8 mouse cellular contexts compared by ENCODE assay signal in genomic region chr13:63572453-63573255, GRCm38 (mm10). TPM values are rescaled to one million over a fixed set of nuclear protein-coding genes. Genes with fewer than 3 reads are reported as not detected.
A peak's percentile ranks its signal among the peaks of the same experiment; 100 is the strongest.
DNase-seq lines count a peak whose midpoint lies in the region; ATAC-seq lines count a peak whose summit lies in the region.

No protein-coding gene starts in this region.

- peak overlapping the region; percentile 68 for H3K4me3 ChIP-seq in embryonic facial prominence, embryonic 13.5 days
- peak overlapping the region; percentile 73 for H3K4me3 ChIP-seq in hindbrain, embryonic 16.5 days (ENCODE audit: low read length)
- peak overlapping the region; percentile 55 for H3K4me3 ChIP-seq in limb, embryonic 15.5 days
- peak overlapping the region; percentile 68 for H3K4me3 ChIP-seq in neural tube, embryonic 15.5 days (replicated peaks)

- no peaks in the 10 kb centered on the region for H3K36me3 ChIP-seq in embryonic facial prominence, embryonic 13.5 days
- H3K36me3 ChIP-seq in hindbrain, embryonic 16.5 days (ENCODE audit: control insufficient read depth, insufficient read depth, low read length) = no peaks in the 10 kb centered on the region
- no peaks in the 10 kb centered on the region for H3K36me3 ChIP-seq in limb, embryonic 15.5 days
- H3K36me3 ChIP-seq in neural tube, embryonic 15.5 days = no peaks in the 10 kb centered on the region

- WGBS in embryonic facial prominence, embryonic 13.5 days = under 1% methylated on average over 67 of the region's 67 CpGs
- under 1% methylated on average over 63 of the region's 67 CpGs for WGBS in hindbrain, embryonic 16.5 days
- WGBS in limb, embryonic 15.5 days = under 1% methylated on average over 65 of the region's 67 CpGs
- WGBS in neural tube, embryonic 15.5 days = under 1% methylated on average over 67 of the region's 67 CpGs

- H3K4me1 ChIP-seq in embryonic facial prominence, embryonic 13.5 days = peaks cover 34% of the 10 kb centered on the region
- peaks cover 13% of the 10 kb centered on the region for H3K4me1 ChIP-seq in hindbrain, embryonic 16.5 days (ENCODE audit: control insufficient read depth, insufficient read depth, low read depth, low read length)
- peaks cover 36% of the 10 kb centered on the region for H3K4me1 ChIP-seq in limb, embryonic 15.5 days
- H3K4me1 ChIP-seq in neural tube, embryonic 15.5 days = peaks cover 49% of the 10 kb centered on the region

- no peaks in the 10 kb centered on the region for H3K9me3 ChIP-seq in embryonic facial prominence, embryonic 13.5 days
- no peaks in the 10 kb centered on the region for H3K9me3 ChIP-seq in hindbrain, embryonic 16.5 days (ENCODE audit: control insufficient read depth, low read length)
- H3K9me3 ChIP-seq in limb, embryonic 15.5 days = no peaks in the 10 kb centered on the region
- no peaks in the 10 kb centered on the region for H3K9me3 ChIP-seq in neural tube, embryonic 15.5 days (replicated peaks)

- ATAC-seq in frontal cortex, adult (ENCODE audit: low TSS enrichment) = peak; percentile 24
- ATAC-seq in embryonic facial prominence, embryonic 13.5 days (ENCODE audit: insufficient number of reproducible peaks, insufficient read depth, low FRiP score, low TSS enrichment, low read depth) = no peak
- peak; percentile 58 for ATAC-seq in hindbrain, embryonic 16.5 days
- ATAC-seq in limb, embryonic 15.5 days (ENCODE audit: insufficient number of reproducible peaks, low FRiP score, low TSS enrichment, low read depth) = no peak
- peak; percentile 59 for ATAC-seq in neural tube, embryonic 15.5 days (ENCODE audit: low FRiP score)

- peak overlapping the region; percentile 91 for H3K27ac ChIP-seq in embryonic facial prominence, embryonic 13.5 days
- H3K27ac ChIP-seq in hindbrain, embryonic 16.5 days (ENCODE audit: low read depth, low read length) = peak overlapping the region; percentile 87
- peak overlapping the region; percentile 90 for H3K27ac ChIP-seq in limb, embryonic 15.5 days
- H3K27ac ChIP-seq in neural tube, embryonic 15.5 days (replicated peaks) = peak overlapping the region; percentile 88

- H3K9ac ChIP-seq in embryonic facial prominence, embryonic 13.5 days = peak overlapping the region; percentile 90
- H3K9ac ChIP-seq in hindbrain, embryonic 16.5 days (ENCODE audit: low read depth, low read length) = peak overlapping the region; percentile 89
- H3K9ac ChIP-seq in limb, embryonic 15.5 days = peak overlapping the region; percentile 62
- H3K9ac ChIP-seq in neural tube, embryonic 15.5 days (replicated peaks) = peak overlapping the region; percentile 89

- H3K27me3 ChIP-seq in embryonic facial prominence, embryonic 13.5 days = peaks cover 61% of the 10 kb centered on the region
- peaks cover 10% of the 10 kb centered on the region for H3K27me3 ChIP-seq in hindbrain, embryonic 16.5 days (replicated peaks; ENCODE audit: control insufficient read depth, insufficient read depth, low read length)
- peaks cover 39% of the 10 kb centered on the region for H3K27me3 ChIP-seq in limb, embryonic 15.5 days
- peaks cover 13% of the 10 kb centered on the region; the same call in 1 of the 2 replicates for H3K27me3 ChIP-seq in neural tube, embryonic 15.5 days (replicated peaks)

- peak overlapping the region; percentile 96 for H3K4me2 ChIP-seq in embryonic facial prominence, embryonic 13.5 days
- H3K4me2 ChIP-seq in hindbrain, embryonic 16.5 days (ENCODE audit: low read length) = peak overlapping the region; percentile 84
- H3K4me2 ChIP-seq in limb, embryonic 15.5 days = peak overlapping the region; percentile 92
- H3K4me2 ChIP-seq in neural tube, embryonic 15.5 days = peak overlapping the region; percentile 85

- no peak for DNase-seq in frontal cortex, postnatal 25 days (ENCODE audit: low spot score in 2 of 2)
- peak; percentile 49 for DNase-seq in Muller cell, postnatal 12 days (ENCODE audit: inconsistent ontology term)
- DNase-seq in urinary bladder, adult 2 months (ENCODE audit: low spot score) = no peak

RNA-seq across cellular contexts. Expression of gene Ptch1, which starts 0.7 kb away (rescaled TPM):
- polyA plus RNA-seq in embryonic facial prominence, embryonic 13.5 days (2015; fragmentation: Nextera tagmentation; extraction: Ambion mirVana) = 30.6 and 30.8 TPM in 2 replicates
- polyA plus RNA-seq in hindbrain, embryonic 16.5 days (2015; fragmentation: Nextera tagmentation; extraction: Ambion mirVana) = 15.3 and 17.3 TPM in 2 replicates
- polyA plus RNA-seq in limb, embryonic 15.5 days (2015; fragmentation: Nextera tagmentation; extraction: Ambion mirVana) = 17.4 and 19.5 TPM in 2 replicates
- polyA plus RNA-seq in neural tube, embryonic 15.5 days (2015; fragmentation: Nextera tagmentation; extraction: Ambion mirVana) = 16.9 and 17.5 TPM in 2 replicates
- polyA plus RNA-seq in urinary bladder, adult 2 months (2012; rRNA removed) = 29.6 and 42.7 TPM in 2 replicates

Comparison
In these comparisons a context has a peak if more than half of its experiments do, and no peak if none do; other contexts are left out.
1. ATAC-seq: peak in frontal cortex, adult (single experiment), hindbrain, embryonic 16.5 days (single experiment) and neural tube, embryonic 15.5 days (single experiment); none in embryonic facial prominence, embryonic 13.5 days (single experiment) and limb, embryonic 15.5 days (single experiment).
2. Peak in every context shown above with its lines, with median percentiles within 50 percentile points of each other: H3K27ac ChIP-seq, H3K4me2 ChIP-seq, H3K4me3 ChIP-seq and H3K9ac ChIP-seq.